Mouse (Mus musculus) kidney, postnatal 14 days (tissue): ENCODE measurements around the gene Trappc12.
A peak's percentile ranks its signal among the peaks of the same experiment; 100 is the strongest.

ENCODE experiments used
- DNase-seq: peaks from one replicate; pipeline ENCODE4 v3.0.0; 2022; ENCODE audit warnings: mixed read lengths

Gene Trappc12

GRCm38 (mm10) chr12:28732631-28733030 lies 17.6 kb downstream of the Trappc12 start:
- no peak for DNase-seq

GRCm38 (mm10) chr12:28727061-28727460 lies 23.2 kb downstream of the Trappc12 start:
- DNase-seq = no peak

GRCm38 (mm10) chr12:28726204-28726603 lies 24.1 kb downstream of the Trappc12 start:
- no peak for DNase-seq

GRCm38 (mm10) chr12:28724366-28724765 lies 25.9 kb downstream of the Trappc12 start:
- no peak for DNase-seq

- peak; percentile 16 for DNase-seq
Observed at GRCm38 (mm10) chr12:28718106-28718505, 32.2 kb downstream of the Trappc12 start.

GRCm38 (mm10) chr12:28717066-28717465 lies 33.2 kb downstream of the Trappc12 start:
- no peak for DNase-seq

- DNase-seq = no peak
Observed at GRCm38 (mm10) chr12:28714822-28715632, 35.2 kb downstream of the Trappc12 start.

GRCm38 (mm10) chr12:28710566-28711185 lies 39.6 kb downstream of the Trappc12 start:
- DNase-seq = no peak

- DNase-seq = no peak
Observed at GRCm38 (mm10) chr12:28708154-28708553, 42.1 kb downstream of the Trappc12 start.

GRCm38 (mm10) chr12:28705204-28705603 lies 45.1 kb downstream of the Trappc12 start:
- DNase-seq = no peak

- no peak for DNase-seq
Observed at GRCm38 (mm10) chr12:28704381-28704780, 45.9 kb downstream of the Trappc12 start.

- no peak for DNase-seq
Observed at GRCm38 (mm10) chr12:28701302-28701701, 49.0 kb downstream of the Trappc12 start.

- DNase-seq = peak; percentile 38
Observed at GRCm38 (mm10) chr12:28700561-28701025, 49.7 kb downstream of the Trappc12 start.

- DNase-seq = no peak
Observed at GRCm38 (mm10) chr12:28700101-28700511, 50.2 kb downstream of the Trappc12 start.

- DNase-seq = peak; percentile 76
Observed at GRCm38 (mm10) chr12:28699656-28700055, 50.6 kb downstream of the Trappc12 start.

- DNase-seq = no peak
Observed at GRCm38 (mm10) chr12:28699086-28699485, 51.2 kb downstream of the Trappc12 start.

- peak; percentile 43 for DNase-seq
Observed at GRCm38 (mm10) chr12:28697821-28698595, 52.3 kb downstream of the Trappc12 start.

- no peak for DNase-seq
Observed at GRCm38 (mm10) chr12:28694776-28695175, 55.5 kb downstream of the Trappc12 start.

- DNase-seq = no peak
Observed at GRCm38 (mm10) chr12:28694231-28694630, 56.0 kb downstream of the Trappc12 start.

GRCm38 (mm10) chr12:28693738-28694137 lies 56.5 kb downstream of the Trappc12 start:
- no peak for DNase-seq

- no peak for DNase-seq
Observed at GRCm38 (mm10) chr12:28690730-28691129, 59.5 kb downstream of the Trappc12 start.

GRCm38 (mm10) chr12:28688996-28689395 lies 61.3 kb downstream of the Trappc12 start:
- no peak for DNase-seq

GRCm38 (mm10) chr12:28686199-28686879 lies 63.9 kb downstream of the Trappc12 start:
- no peak for DNase-seq
